Mouse (Mus musculus): ENCODE measurements around the gene Gm10334.
"Not testable (repeated sequence)": the region's sequence is repeated elsewhere in the genome, so short reads cannot be mapped to it uniquely, and the experiment has no call there.

Gene Gm10334

DNA sequence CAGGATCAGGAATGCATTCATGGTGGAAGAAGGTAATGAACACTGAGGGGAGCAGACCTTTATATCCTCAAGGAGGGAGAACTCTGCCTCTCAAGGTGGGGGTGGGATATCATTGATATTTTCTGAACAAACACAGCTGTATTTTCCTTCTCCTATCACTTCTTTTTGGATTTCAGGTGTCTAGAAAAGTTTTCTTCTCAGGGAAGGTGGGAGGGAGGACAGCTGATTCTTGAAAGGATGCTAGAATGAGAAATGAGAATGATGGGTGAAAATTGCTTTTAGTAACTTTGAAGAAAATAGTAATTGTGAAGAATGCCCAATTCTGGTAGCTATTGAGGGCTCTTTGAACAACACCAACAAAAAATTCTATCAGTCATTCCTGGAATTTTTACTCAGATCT is at the start of gene Gm10334:
Gene Gm10334, minus strand, starts transcription at position 101 of the 400 bp plus-strand sequence.
- not testable (repeated sequence) for DNase-seq (ENCODE audit: extremely low read depth, low read depth, low spot score)

DNA sequence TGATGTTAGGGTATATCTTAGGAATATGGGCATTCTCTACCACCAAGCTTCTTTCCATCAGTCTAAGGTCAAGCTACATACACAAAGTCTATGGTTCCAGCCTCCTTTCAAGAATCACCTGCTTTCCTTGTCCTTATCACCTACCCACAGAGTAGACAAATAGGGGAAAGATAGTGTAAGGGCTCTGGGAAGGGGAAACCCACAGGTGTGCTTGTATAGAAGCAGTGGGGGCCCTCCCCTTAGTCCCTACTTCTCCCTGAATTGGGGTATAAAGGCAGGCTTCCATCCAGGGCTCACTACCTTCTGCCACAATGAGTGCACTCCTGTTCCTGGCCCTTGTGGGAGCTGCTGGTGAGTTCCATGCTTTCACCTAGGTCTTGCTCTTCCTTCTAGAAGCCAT is 12.7 kb upstream of the Gm10334 start, which contains the start of gene Prss1:
Gene Prss1, plus strand, starts transcription at position 301 of the 400 bp plus-strand sequence.
- DNase-seq (ENCODE audit: extremely low read depth, low read depth, low spot score): not testable (repeated sequence)

DNA sequence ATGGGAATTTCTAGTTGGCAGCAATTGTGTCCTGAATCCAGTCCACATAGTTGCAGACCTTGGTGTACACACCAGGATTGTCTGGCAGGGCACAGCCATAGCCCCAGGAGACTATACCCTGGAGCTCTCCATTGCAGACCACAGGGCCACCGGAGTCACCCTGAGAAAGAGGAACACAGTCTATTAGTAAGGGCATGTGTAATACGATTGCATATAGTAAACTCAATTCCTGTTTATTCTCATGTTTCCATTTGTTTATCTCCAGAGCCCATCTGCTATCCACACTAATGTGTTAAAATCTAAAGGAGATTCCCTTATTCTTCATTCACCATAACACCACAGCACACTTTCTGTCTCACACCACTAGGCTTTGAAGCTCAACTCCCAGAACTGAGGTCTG is 3.7 kb downstream of the Gm10334 start:
- DNase-seq (ENCODE audit: extremely low read depth, low read depth, low spot score): not testable (repeated sequence)

Measured in fat pad, adult 2 months (tissue).